Mouse (Mus musculus) c-Kit-positive CD71-negative TER-119-negative erythroid progenitor cells, embryonic 14.5 days (primary cell): ENCODE results near the gene Cntrl.

Experiments
- DNase-seq: peaks from one replicate; pipeline ENCODE4 v3.0.0-alpha.2; 2013; ENCODE audit warnings: low read depth

Cntrl gene

DNA sequence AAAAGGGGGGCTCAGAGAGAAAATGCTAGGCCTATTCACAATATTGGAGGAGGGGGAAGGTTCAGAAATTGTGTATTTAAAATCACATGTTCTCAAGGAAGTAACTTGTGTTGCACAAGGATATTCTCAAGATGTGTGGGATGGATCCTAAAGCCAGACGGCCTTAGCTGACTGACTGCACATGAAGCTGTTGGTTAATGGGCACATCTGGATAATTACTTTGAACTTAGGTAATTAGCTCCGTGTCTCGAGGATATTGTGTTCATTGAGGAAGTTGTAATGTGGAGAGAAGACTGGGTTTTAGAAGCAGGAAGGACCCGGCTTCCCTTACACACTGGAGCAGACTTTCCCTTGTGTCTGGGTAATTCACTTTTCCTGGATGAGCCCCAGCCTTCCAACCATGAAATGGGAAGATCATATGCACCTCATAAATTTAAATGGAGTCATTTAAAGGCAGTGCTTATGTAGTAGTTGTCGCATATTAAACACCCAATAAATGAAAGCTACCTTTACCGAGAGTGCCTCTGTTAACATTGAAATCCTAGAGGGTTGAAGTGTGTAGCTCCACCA lies 113.6 kb downstream of the Cntrl start:
- no peak for DNase-seq

DNA sequence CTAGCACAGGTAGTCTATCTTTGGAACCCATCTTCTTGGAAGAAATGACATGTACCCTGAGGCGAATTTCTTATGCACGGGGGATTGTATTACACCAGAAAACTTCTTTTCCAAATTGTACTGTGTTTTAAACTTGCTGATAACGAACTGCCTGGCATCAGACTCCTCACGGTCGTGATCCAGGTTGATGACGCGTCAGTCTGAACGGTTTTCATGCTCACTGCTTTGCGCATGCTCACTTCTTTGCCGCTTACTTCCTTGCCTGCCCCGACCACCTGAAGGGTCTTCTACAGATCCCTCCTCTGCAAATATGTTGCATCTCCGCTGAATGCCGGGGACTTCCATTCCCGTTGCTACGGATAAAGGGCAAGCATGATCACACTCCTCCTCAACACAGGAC lies 115.0 kb downstream of the Cntrl start:
- DNase-seq, result no peak

DNA sequence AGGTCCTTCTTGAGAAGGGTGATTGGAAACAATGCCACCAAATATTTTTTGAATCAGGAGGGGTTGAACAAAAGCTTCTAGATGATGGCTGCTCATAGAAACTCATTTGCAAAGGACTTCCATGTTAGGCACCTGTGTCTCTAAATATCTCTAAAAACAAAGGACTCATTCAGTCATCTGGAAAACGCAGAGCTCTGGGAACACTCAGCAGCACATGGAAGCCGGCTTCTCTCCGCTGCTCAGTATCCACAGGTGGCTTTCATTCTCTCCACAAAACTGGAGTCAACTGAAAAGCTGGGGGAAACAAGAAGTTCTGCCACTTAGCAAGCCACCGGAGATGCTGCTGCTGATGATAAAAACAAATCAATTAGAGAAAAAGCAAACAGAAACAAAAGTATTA lies 118.9 kb downstream of the Cntrl start:
- no peak for DNase-seq
